Comparison of ENCODE assay signal across 9 mouse cellular contexts in the genomic region with DNA sequence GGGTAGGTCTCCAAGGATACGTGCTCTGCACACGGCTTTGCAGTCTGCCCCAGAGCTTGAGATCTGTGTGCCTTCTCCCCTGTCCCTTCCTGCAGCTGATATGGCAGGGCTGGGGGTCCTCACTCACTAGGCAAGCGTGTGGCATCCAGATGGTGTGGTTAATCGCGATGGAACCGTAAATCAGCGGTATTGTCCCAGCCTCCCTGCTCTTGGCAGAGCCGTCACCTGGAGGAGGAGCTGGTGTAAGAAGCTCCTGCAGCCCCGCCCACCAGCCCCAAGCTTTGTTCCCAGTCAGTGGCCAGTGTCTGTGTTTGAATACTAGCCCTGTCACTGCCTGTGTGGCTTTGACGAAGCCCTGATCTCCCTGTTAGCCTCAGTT.
A peak's percentile ranks its signal among the peaks of the same experiment; 100 is the strongest.
DNase-seq lines count a peak whose midpoint lies in the region; ATAC-seq and TF ChIP-seq lines count a peak whose summit lies in the region.
"Had no signal": no experiment of that assay in that cellular context is flagged by ENCODE, and none has a peak within 500 bp of the region (broad histone marks: within the 10 kb centered on the region; RNA-seq: fewer than 3 reads in every experiment).

No protein-coding gene starts in this region.

- H3K9me3 ChIP-seq in heart, embryonic 15.5 days (replicated peaks) = no peaks in the 10 kb centered on the region
- no peaks in the 10 kb centered on the region for H3K9me3 ChIP-seq in ES-E14 (ENCODE audit: control insufficient read depth, insufficient read depth, low read depth, low read length)
- no peaks in the 10 kb centered on the region for H3K9me3 ChIP-seq in embryonic facial prominence, embryonic 14.5 days (ENCODE audit: control insufficient read depth, low read length)
- no peaks in the 10 kb centered on the region for H3K9me3 ChIP-seq in limb, embryonic 13.5 days
- no peaks in the 10 kb centered on the region for H3K9me3 ChIP-seq in stomach, postnatal 0 days (ENCODE audit: control insufficient read depth, low read length)

- in situ Hi-C loops in ES-E14 (cut with MboI; ENCODE audit: low sequenced_read_pairs in 2 of 2, unreplicated experiment in 2 of 2) = no loop called here

- no peak for DNase-seq in heart, postnatal 36 days
- peak; percentile 40 for DNase-seq in ES-E14 (ENCODE audit: low read depth, low spot score)
- DNase-seq in embryonic facial prominence, embryonic 14.5 days (ENCODE audit: low spot score) = peak; percentile 61
- no peak for DNase-seq in stomach, postnatal 0 days (ENCODE audit: low spot score)
- DNase-seq in spleen, postnatal 14 days (ENCODE audit: low spot score in 2 of 2) = no peak
- DNase-seq in thymus, adult 2 months = no peak

- TF ChIP-seq POLR2A in thymus, adult 2 months (IDR thresholded peaks at IDR 0.05; ENCODE audit: control insufficient read depth, extremely low read depth, insufficient read depth, low read length, poor library complexity) = no peak

- WGBS in heart, embryonic 15.5 days = 34% methylated on average over 10 of the region's 10 CpGs
- 25% methylated on average over 10 of the region's 10 CpGs for WGBS in embryonic facial prominence, embryonic 14.5 days
- WGBS in limb, embryonic 13.5 days = 12% methylated on average over 10 of the region's 10 CpGs
- WGBS in stomach, postnatal 0 days = 34% methylated on average over 10 of the region's 10 CpGs
- 30% methylated on average over 10 of the region's 10 CpGs for WGBS in thymus, adult 2 months

- H3K27ac ChIP-seq in heart, embryonic 15.5 days = peak overlapping the region; percentile 93
- no peak overlapping the region for H3K27ac ChIP-seq in ES-E14 (ENCODE audit: insufficient read depth, low read depth, low read length, poor library complexity, severe bottlenecking)
- H3K27ac ChIP-seq in embryonic facial prominence, embryonic 14.5 days (replicated peaks; ENCODE audit: low read depth, low read length) = peak overlapping the region; percentile 99; the same call in 1 of the 2 replicates
- H3K27ac ChIP-seq in limb, embryonic 13.5 days = peak overlapping the region; percentile 98
- 0 out of 2 replicates have a peak overlapping the region, but pooled peaks have one; percentile 97 for H3K27ac ChIP-seq in stomach, postnatal 0 days (replicated peaks)
- H3K27ac ChIP-seq in thymus, adult 2 months (ENCODE audit: control insufficient read depth, insufficient read depth, low read length) = no peak overlapping the region
- H3K27ac ChIP-seq: liver, embryonic 14.5 days had no signal

- no peaks in the 10 kb centered on the region for H3K36me3 ChIP-seq in heart, embryonic 15.5 days
- no peaks in the 10 kb centered on the region for H3K36me3 ChIP-seq in ES-E14 (ENCODE audit: control insufficient read depth, insufficient read depth, low read length, poor library complexity, severe bottlenecking)
- no peaks in the 10 kb centered on the region for H3K36me3 ChIP-seq in embryonic facial prominence, embryonic 14.5 days (ENCODE audit: control insufficient read depth, insufficient read depth, low read length)
- H3K36me3 ChIP-seq in limb, embryonic 13.5 days = no peaks in the 10 kb centered on the region
- H3K36me3 ChIP-seq in stomach, postnatal 0 days (ENCODE audit: control insufficient read depth, insufficient read depth, low read length) = no peaks in the 10 kb centered on the region
- no peaks in the 10 kb centered on the region for H3K36me3 ChIP-seq in thymus, adult 2 months (ENCODE audit: control insufficient read depth, insufficient read depth, low read length)

- H3K9ac ChIP-seq in heart, embryonic 15.5 days = no peak overlapping the region
- no peak overlapping the region for H3K9ac ChIP-seq in ES-E14 (ENCODE audit: insufficient read depth, low read depth, low read length, poor library complexity, severe bottlenecking)
- no peak overlapping the region for H3K9ac ChIP-seq in embryonic facial prominence, embryonic 14.5 days (ENCODE audit: low read depth, low read length)
- H3K9ac ChIP-seq in limb, embryonic 13.5 days = 0 out of 2 replicates have a peak overlapping the region, but pooled peaks have one; percentile 25
- no peak overlapping the region for H3K9ac ChIP-seq in stomach, postnatal 0 days (ENCODE audit: low read length)
- H3K9ac ChIP-seq: liver, embryonic 14.5 days had no signal

- intact Hi-C loops in heart, postnatal 36 days (cut with DNase I) = no loop called here

- H3K4me1 ChIP-seq in heart, embryonic 15.5 days (replicated peaks) = peaks cover 44% of the 10 kb centered on the region
- peaks cover 9 to 29% of the 10 kb centered on the region in 2 experiments for H3K4me1 ChIP-seq in ES-E14 (ENCODE audit: control insufficient read depth in 2 of 2, insufficient read depth in 2 of 2, low read length in 2 of 2, poor library complexity in 1 of 2)
- peaks cover 40% of the 10 kb centered on the region for H3K4me1 ChIP-seq in embryonic facial prominence, embryonic 14.5 days (ENCODE audit: control insufficient read depth, insufficient read depth, low read length)
- H3K4me1 ChIP-seq in limb, embryonic 13.5 days = peaks cover 65% of the 10 kb centered on the region
- peaks cover 9% of the 10 kb centered on the region; the same call in 1 of the 2 replicates for H3K4me1 ChIP-seq in stomach, postnatal 0 days (replicated peaks; ENCODE audit: control insufficient read depth, insufficient read depth)
- H3K4me1 ChIP-seq in thymus, adult 2 months (replicated peaks; ENCODE audit: control insufficient read depth, insufficient read depth, low read length) = peaks cover 47% of the 10 kb centered on the region

- no peak for TF ChIP-seq EP300 in stomach, postnatal 0 days (optimal IDR thresholded peaks at IDR 0.05)

- no peak overlapping the region for H3K4me3 ChIP-seq in heart, embryonic 15.5 days
- no peak overlapping the region for H3K4me3 ChIP-seq in ES-E14 (ENCODE audit: insufficient read depth in 1 of 2, low read depth in 1 of 2, low read length in 2 of 2, poor library complexity in 1 of 2, severe bottlenecking in 1 of 2)
- no peak overlapping the region for H3K4me3 ChIP-seq in embryonic facial prominence, embryonic 14.5 days (ENCODE audit: low read depth, low read length)
- no peak overlapping the region for H3K4me3 ChIP-seq in limb, embryonic 13.5 days
- H3K4me3 ChIP-seq in stomach, postnatal 0 days (ENCODE audit: low read depth, low read length) = no peak overlapping the region
- no peak overlapping the region for H3K4me3 ChIP-seq in thymus, adult 2 months (ENCODE audit: control insufficient read depth, insufficient read depth, low read length)

- no peaks in the 10 kb centered on the region for H3K27me3 ChIP-seq in heart, embryonic 15.5 days
- H3K27me3 ChIP-seq in embryonic facial prominence, embryonic 14.5 days (replicated peaks; ENCODE audit: control insufficient read depth, insufficient read depth, low read length) = no peaks in the 10 kb centered on the region
- no peaks in the 10 kb centered on the region for H3K27me3 ChIP-seq in limb, embryonic 13.5 days
- H3K27me3 ChIP-seq in stomach, postnatal 0 days (ENCODE audit: control insufficient read depth, insufficient read depth, low read length) = no peaks in the 10 kb centered on the region
- H3K27me3 ChIP-seq in thymus, adult 2 months (ENCODE audit: control insufficient read depth, insufficient read depth, low read length) = no peaks in the 10 kb centered on the region

- TF ChIP-seq CTCF in stomach, postnatal 0 days (IDR thresholded peaks at IDR 0.05; ENCODE audit: low read depth) = no peak
- TF ChIP-seq CTCF in thymus, adult 2 months (IDR thresholded peaks at IDR 0.05; ENCODE audit: borderline replicate concordance, control insufficient read depth, extremely low read depth, insufficient read depth, low read length, poor library complexity) = no peak

- ATAC-seq in heart, embryonic 15.5 days (replicated peaks; ENCODE audit: insufficient number of reproducible peaks, insufficient read depth, low FRiP score, low read depth) = no peak
- no peak for ATAC-seq in embryonic facial prominence, embryonic 14.5 days (ENCODE audit: low read depth)
- no peak for ATAC-seq in limb, embryonic 13.5 days (ENCODE audit: low FRiP score, low read depth)
- ATAC-seq in stomach, postnatal 0 days (ENCODE audit: low FRiP score, low TSS enrichment) = no peak

- no peak overlapping the region for H3K4me2 ChIP-seq in heart, embryonic 15.5 days
- no peak overlapping the region for H3K4me2 ChIP-seq in embryonic facial prominence, embryonic 14.5 days (ENCODE audit: low read depth, low read length)
- H3K4me2 ChIP-seq in limb, embryonic 13.5 days (replicated peaks) = peak overlapping the region; percentile 28; the same call in 1 of the 2 replicates
- no peak overlapping the region for H3K4me2 ChIP-seq in stomach, postnatal 0 days (replicated peaks; ENCODE audit: low read depth)

TF ChIP-seq in ES-E14, 5 proteins besides CTCF, POLR2A, EP300 and RAD21:
- TF ChIP-seq HCFC1 (IDR thresholded peaks at IDR 0.05; ENCODE audit: borderline replicate concordance, insufficient read depth, low read length) = no peak
- TF ChIP-seq MAFK (IDR thresholded peaks at IDR 0.05; ENCODE audit: insufficient read depth, low read depth, low read length) = no peak

Comparison
In these comparisons a context has a peak if more than half of its experiments do, and no peak if none do; other contexts are left out.
1. H3K27ac ChIP-seq: peak in heart, embryonic 15.5 days (single experiment), embryonic facial prominence, embryonic 14.5 days (single experiment), limb, embryonic 13.5 days (single experiment) and stomach, postnatal 0 days (single experiment); none in ES-E14 (single experiment) and thymus, adult 2 months (single experiment).
2. DNase-seq: peak in ES-E14 (single experiment) and embryonic facial prominence, embryonic 14.5 days (single experiment); none in heart, postnatal 36 days (0 of 2), stomach, postnatal 0 days (single experiment), spleen, postnatal 14 days (0 of 2) and thymus, adult 2 months (single experiment).